Mouse (Mus musculus) liver, embryonic 11.5 days (tissue): ENCODE results near the gene Afg1l. TPM values are rescaled to one million over a fixed set of nuclear protein-coding genes. Genes with fewer than 3 reads are reported as not detected.

Source experiments
- ATAC-seq: fragments of 200-750 bp; cut with Nextera tagmentation; replicated peaks from 2 replicates; pipeline ENCODE4 v1.8.0; 2017; ENCODE audit warnings: moderate number of reproducible peaks, mild to moderate bottlenecking, moderate TSS enrichment, moderate library complexity; ENCODE audit not compliant: low FRiP score
- DNase-seq: peaks from one replicate; pipeline ENCODE4 v3.0.0-alpha.2; 2017; ENCODE audit warnings: low spot score
- H3K27ac ChIP-seq: fragments of 300-500 bp; sonication (generic); 2 replicates; pipeline ENCODE4 v1.5.1; 2014; ENCODE audit warnings: mild to moderate bottlenecking, low read depth, low read length, control low read depth
- H3K27me3 ChIP-seq: fragments of 300-500 bp; sonication (generic); replicated peaks from 2 replicates; pipeline ENCODE4 v1.6.1; 2014; ENCODE audit warnings: low read length, mixed read lengths; ENCODE audit not compliant: control insufficient read depth, insufficient read depth
- H3K36me3 ChIP-seq: fragments of 300-500 bp; sonication (generic); 2 replicates; pipeline ENCODE4 v1.6.1; 2014; ENCODE audit warnings: mild to moderate bottlenecking, low read length, moderate library complexity, mixed read lengths; ENCODE audit not compliant: control insufficient read depth, insufficient read depth
- H3K4me1 ChIP-seq: fragments of 300-500 bp; sonication (generic); replicated peaks from 2 replicates; pipeline ENCODE4 v1.6.1; 2014; ENCODE audit warnings: low read length, mixed read lengths; ENCODE audit not compliant: control insufficient read depth, insufficient read depth
- H3K4me2 ChIP-seq: fragments of 300-500 bp; sonication (generic); 2 replicates; pipeline ENCODE4 v1.6.1; 2014; ENCODE audit warnings: mild to moderate bottlenecking, control low read depth, moderate library complexity
- H3K4me3 ChIP-seq: fragments of 300-500 bp; sonication (generic); 2 replicates; pipeline ENCODE4 v1.5.1; 2014; ENCODE audit warnings: low read depth, low read length, control low read depth
- H3K9ac ChIP-seq: fragments of 300-500 bp; sonication (generic); 2 replicates; pipeline ENCODE4 v1.6.1; 2014; ENCODE audit warnings: low read depth, low read length, control low read depth
- H3K9me3 ChIP-seq: fragments of 300-500 bp; sonication (generic); 2 replicates; pipeline ENCODE4 v1.6.1; 2016; ENCODE audit warnings: low read length, inconsistent platforms, mixed read lengths; ENCODE audit not compliant: control insufficient read depth
- WGBS: fragments of 180-500 bp; shearing (Covaris S2); extraction: QIAGEN DNeasy Blood & Tissue Kit; methylation state at CpG from one replicate; pipeline ENCODE4 v1.1.7; 2014; 5-methylcytosine and 5-hydroxymethylcytosine counted together
- polyA plus RNA-seq: library from polyadenylated mRNA; unstranded; fragments of >200 nt; fragmentation: Nextera tagmentation; extraction: Ambion mirVana; gene quantifications from 2 replicates; pipeline ENCODE4 v1.2.1, GENCODE M21; 2014

Gene Afg1l
- polyA plus RNA-seq, 1 experiment from 2014 or later: 5.0 TPM

- Histone ChIP-seq H3K27me3 (no peaks in the 10 kb centered on the region), H3K4me3 (no peak overlapping the region), H3K27ac (peak overlapping the region; percentile 90), H3K9ac (peak overlapping the region; percentile 49; the same call in 1 of the 2 replicates), H3K4me1 (peaks cover 61% of the 10 kb centered on the region), H3K4me2 (peak overlapping the region; percentile 13), H3K9me3 (peaks cover 13% of the 10 kb centered on the region; the same call in 1 of the 2 replicates), H3K36me3 (peaks cover 39% of the 10 kb centered on the region)
- ATAC-seq (peak; percentile 89), DNase-seq (no peak)
- WGBS: 56% methylated on average over 11 of the region's 11 CpGs
Measured at GRCm38 (mm10) chr10:42265021-42265689, 213.2 kb downstream of the Afg1l start.

DNA sequence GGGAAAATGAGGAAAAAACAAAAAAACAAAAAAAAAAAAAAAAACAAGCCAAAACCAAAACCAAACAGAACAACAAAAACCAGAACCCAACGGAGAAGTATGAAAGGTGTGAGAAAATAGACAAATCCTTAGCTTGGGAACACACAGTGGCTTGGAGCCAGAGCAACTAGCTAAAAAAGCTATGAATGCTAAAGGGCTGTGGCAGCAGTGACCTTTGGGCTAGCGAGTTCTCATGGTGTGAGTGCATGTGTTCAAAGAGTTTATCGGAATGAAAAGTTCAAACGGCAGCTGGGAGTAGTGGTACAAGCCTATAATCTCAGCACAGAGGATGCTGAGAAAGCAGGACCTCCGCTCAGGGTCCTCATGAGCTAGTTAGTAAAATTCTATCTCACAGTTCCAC is 214.2 kb downstream of the Afg1l start:
- H3K27ac ChIP-seq: peak overlapping the region; percentile 90; the same call in 1 of the 2 replicates
- no peak for DNase-seq
- no peak overlapping the region for H3K4me3 ChIP-seq
- no peak overlapping the region for H3K4me2 ChIP-seq
- ATAC-seq: no peak
- peaks cover 60% of the 10 kb centered on the region for H3K4me1 ChIP-seq
- H3K27me3 ChIP-seq: no peaks in the 10 kb centered on the region
- WGBS: 84% methylated on average over 5 of the region's 5 CpGs
- peaks cover 39% of the 10 kb centered on the region for H3K36me3 ChIP-seq
- H3K9me3 ChIP-seq: peaks cover 13% of the 10 kb centered on the region; the same call in 1 of the 2 replicates
- H3K9ac ChIP-seq: no peak overlapping the region

- ATAC-seq: no peak
- H3K4me2 ChIP-seq: no peak overlapping the region
Measured at GRCm38 (mm10) chr10:42263701-42264100, 214.7 kb downstream of the Afg1l start.

More at GRCm38 (mm10) chr10:42263701-42264100, 214.7 kb downstream of the Afg1l start:
- Histone ChIP-seq H3K9ac (no peak overlapping the region), H3K9me3 (peaks cover 13% of the 10 kb centered on the region; the same call in 1 of the 2 replicates), H3K4me1 (peaks cover 55% of the 10 kb centered on the region), H3K27ac (no peak overlapping the region), H3K36me3 (peaks cover 40% of the 10 kb centered on the region), H3K27me3 (no peaks in the 10 kb centered on the region), H3K4me3 (no peak overlapping the region)
- 79% methylated on average over 8 of the region's 8 CpGs for WGBS
- no peak for DNase-seq

Other genes with a start within 250 kb of the Afg1l start
- gene Foxo3, start 201.8 kb downstream of the Afg1l start, polyA plus RNA-seq: 11.7 and 12.3 TPM in 2 replicates
- gene Snx3, start 23.5 kb upstream of the Afg1l start, polyA plus RNA-seq: 355 and 358 TPM in 2 replicates
- not detected in 2 replicates for gene Nr2e1, start 105.1 kb upstream of the Afg1l start, polyA plus RNA-seq
- gene Ostm1, start 105.3 kb upstream of the Afg1l start, polyA plus RNA-seq: 24.8 and 27.7 TPM in 2 replicates